Mouse (Mus musculus): ENCODE measurements around the gene Prkag2.

Gene Prkag2

DNA sequence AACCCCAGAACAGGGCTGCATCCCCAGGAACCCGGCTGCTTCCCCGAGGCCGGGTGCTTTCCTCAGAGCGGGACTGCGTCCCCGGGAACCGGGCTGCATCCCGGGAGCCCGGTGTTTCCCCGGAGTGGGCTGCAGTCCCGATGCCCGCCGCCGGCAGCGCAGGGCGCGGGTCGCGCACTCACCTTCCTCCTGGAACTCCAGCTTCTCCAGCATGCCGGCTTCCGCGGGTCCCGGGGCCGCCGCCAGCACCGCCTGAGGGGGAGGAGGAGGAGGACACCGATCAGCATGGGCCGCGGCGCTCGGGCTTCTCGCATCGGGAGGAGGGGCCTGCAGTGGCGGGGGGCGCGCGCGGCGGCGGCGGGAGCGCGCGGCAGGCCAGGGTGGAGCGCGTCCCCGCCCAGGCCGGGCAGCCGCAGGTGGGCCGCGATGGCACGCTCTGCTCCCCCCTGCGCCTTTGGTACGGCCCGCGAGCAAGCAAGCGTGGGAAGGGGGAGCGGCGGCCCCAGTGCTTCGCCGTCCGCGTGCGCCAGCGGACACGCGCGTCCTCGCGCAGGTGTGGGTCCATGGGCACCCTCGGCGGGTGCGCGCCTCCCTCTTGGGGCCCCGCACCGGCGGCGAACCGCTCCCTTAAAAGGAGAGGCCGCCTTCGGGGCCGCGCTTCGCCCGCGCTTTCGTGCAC lies 192.2 kb downstream of the Prkag2 start:
- peak; percentile 95 for DNase-seq

- DNase-seq, result no peak
Measured at GRCm38 (mm10) chr5:24907737-24908136, 192.7 kb downstream of the Prkag2 start.

GRCm38 (mm10) chr5:24906844-24907243 lies 193.6 kb downstream of the Prkag2 start:
- DNase-seq, result peak; percentile 41

- peak; percentile 77 for DNase-seq
Measured at GRCm38 (mm10) chr5:24904941-24905340, 195.5 kb downstream of the Prkag2 start.

DNA sequence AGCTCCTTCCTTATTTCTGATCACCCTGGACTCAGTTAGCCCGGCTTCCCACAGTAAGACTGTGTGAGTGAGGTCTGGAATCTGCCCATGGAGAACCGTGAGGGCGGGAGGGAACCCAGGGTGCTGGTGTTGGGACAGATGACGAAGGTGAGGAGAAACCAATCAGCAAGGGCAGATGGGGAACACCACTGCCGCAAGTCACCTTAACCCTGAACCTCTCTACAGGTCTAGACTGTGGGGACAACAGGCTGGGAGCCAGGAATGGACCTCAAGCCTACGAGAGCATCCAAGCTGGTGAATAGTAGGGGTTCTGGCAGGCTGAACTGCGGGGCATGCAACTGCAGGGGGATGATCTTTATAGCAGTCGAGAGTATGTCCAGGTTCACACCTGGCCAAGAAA lies 196.0 kb downstream of the Prkag2 start:
- peak; percentile 59 for DNase-seq

DNA sequence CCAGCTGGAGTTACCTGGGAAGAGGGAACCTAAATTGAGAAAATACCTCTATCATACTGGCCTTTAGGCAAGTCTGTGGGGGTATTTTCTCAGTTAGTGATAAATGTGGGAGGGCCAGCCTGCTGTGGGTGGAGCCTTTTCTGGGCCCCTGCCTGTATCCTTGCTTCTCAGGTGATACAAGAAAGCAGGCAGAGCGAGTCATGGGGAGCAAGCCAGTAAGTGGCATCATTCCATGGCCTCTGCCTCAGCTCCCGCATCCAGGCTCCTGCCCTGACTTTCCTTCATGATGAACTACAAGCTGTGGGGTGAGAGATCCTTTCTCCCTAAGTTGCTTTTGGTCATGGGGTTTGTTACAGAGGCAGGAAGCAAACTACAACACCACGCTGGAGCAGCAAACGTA lies 196.4 kb downstream of the Prkag2 start:
- peak; percentile 57 for DNase-seq

DNA sequence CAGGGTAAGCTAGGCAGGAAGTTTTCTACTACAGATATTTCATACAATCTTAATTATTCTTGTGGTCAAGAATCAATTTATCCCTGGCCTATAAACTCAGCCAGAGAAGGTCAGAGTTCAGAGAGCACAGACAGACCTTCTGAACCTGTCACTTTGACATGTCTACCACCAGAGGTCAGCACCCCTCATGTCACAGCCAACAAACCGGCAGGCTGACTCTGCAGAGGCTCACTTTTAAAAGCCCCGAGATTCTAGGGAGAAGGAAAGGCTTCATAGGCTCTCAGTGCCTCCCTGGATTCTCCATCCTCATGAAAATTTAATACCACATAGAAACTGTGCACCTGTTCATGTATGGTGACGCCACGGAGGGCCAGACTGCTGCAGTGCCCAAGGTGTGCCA lies 197.6 kb downstream of the Prkag2 start:
- DNase-seq, result peak; percentile 50

DNA sequence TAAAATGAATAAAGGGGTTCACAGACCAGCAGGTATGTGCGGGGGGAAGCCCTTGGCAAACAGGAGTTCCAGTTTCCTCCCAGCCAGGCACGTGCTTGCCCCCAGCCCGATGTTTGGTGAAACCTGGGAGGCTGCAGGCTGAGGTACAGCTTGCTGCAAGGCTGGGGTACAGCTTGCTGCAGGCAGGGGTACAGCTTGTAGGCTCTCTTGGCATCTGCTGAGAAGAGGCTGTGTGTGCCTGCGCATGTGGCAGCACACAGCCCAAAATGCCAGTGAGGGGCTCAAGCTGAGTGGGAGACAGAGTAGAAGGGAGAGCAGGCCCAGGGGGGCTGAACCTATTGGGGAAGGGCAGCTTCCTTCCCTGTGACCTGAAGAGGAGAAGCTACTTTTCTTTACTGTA lies 204.8 kb downstream of the Prkag2 start:
- DNase-seq, result no peak

GRCm38 (mm10) chr5:24894814-24895213 lies 205.6 kb downstream of the Prkag2 start:
- no peak for DNase-seq

DNA sequence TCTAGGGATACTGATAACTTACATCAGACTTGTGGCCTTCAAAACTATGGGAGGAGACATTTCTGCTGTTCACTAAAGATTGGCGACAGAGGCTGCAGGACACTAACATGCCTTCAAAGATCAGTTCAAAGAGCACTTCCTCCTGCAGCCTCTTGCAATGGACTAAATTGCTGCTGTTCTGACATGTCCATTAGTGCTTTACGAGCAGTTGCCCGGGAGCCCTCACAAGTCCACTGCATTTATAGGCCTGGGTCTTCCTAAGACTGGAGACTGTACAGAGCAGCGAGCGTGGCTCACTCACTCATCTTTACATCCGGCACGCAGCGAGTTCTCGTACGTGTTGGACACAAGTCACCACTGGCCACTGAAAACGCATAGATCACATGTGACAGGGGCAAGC lies 208.0 kb downstream of the Prkag2 start:
- DNase-seq, result no peak

- no peak for DNase-seq
Measured at GRCm38 (mm10) chr5:24889860-24890259, 210.6 kb downstream of the Prkag2 start.

DNA sequence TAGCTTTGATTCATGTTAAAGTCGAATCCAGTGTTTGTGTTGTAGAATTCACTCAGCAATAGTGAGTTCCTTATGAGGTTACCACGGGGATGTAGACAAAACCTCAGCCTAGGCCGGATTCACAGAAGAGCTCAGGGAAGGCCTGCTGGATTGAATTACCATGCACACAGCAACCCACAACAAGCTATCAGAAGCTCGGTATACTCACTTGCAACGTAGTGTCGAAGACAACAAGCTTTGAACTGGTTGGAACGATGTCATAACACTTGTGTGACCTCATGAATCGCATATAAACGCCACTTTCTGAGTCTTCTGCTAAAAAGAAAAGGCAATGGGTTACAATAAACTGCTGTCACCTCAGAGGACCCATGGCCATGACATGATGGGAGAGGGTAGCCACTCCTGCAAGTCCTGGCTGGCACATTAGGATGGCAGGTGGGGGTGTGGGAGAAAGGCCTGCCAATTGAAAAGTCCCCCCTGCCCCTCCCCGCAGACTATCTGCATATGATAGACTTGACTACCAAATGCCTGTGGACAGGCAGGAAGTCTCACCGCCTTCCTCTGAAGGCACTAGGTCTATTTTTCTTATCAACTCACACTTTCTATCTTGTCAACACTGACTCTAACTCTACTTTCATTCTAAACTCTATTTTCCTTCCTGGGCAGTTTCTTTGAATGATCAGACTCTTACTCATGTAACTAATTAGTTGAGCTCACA lies 211.4 kb downstream of the Prkag2 start:
- DNase-seq, result no peak

- DNase-seq, result no peak
Measured at GRCm38 (mm10) chr5:24887271-24887670, 213.2 kb downstream of the Prkag2 start.

GRCm38 (mm10) chr5:24878713-24879112 lies 221.7 kb downstream of the Prkag2 start:
- no peak for DNase-seq

GRCm38 (mm10) chr5:24877836-24878624 lies 222.4 kb downstream of the Prkag2 start:
- no peak for DNase-seq

DNA sequence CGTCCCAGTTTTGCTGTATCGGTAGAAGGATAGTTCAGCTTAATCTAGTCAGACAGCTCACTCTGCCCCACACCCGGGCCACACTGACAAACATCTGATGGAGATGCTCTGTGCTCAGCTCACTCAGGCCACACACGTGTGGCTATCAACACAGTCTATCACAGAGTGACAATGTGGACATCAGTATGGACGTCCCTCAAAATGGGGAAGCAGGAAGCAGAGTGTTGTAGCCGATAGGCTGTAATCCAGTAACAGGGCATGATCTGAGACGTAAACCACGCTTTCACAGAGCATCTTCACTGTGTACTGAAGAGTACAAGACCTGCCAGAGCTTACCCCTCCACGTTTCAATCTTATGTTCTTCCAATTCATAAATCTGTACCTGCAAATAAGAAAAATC lies 223.8 kb downstream of the Prkag2 start:
- no peak for DNase-seq

- DNase-seq, result peak; percentile 95
Measured at GRCm38 (mm10) chr5:24874111-24874510, 226.3 kb downstream of the Prkag2 start.

GRCm38 (mm10) chr5:24873221-24873620 lies 227.2 kb downstream of the Prkag2 start:
- no peak for DNase-seq

- no peak for DNase-seq
Measured at GRCm38 (mm10) chr5:24871276-24871675, 229.2 kb downstream of the Prkag2 start.

DNA sequence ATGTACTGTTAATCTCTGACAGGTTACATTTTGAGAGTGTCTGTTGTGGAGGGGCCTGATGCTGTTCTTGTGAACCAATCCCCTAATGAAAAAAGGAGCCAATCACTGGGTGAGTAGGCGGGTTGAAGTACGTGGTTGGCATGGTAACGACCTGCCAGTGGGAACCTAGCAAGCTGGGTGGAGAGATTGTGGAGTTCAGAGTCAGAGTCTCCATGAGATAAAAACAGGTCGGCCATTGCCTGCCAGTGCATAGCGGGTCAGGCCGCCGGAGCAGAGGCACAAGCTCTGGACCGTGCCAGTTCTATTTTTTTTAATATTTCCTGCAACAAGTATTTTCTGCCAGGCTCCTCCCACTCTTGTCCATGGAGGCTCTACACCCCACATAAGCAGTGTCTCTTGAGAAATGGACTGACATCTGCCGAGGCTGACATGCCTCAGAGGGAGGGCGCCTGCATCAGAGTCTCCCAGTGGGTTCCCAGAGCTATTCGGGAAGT lies 230.6 kb downstream of the Prkag2 start:
- no peak for DNase-seq

DNA sequence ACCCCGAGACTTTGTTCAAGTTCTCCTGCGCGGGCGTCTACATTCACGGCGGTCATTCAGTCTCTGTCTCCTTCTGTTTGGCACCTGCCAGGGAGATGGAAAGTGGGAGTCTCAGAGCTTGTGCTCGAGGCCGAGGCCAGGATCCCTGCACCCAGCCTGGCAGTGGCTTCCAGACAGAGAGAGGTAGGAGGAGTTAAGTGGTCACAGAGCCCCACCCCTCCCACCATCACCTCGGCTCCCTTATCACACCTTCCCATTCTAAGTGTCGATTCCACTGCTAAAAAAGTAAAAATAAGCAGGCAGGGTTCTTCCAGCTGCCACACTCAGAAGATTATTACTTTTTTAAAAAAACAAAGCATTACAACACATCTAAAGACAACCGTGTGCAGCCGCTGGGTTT lies 236.6 kb downstream of the Prkag2 start:
- no peak for DNase-seq

- no peak for DNase-seq
Measured at GRCm38 (mm10) chr5:24861449-24861930, 239.0 kb downstream of the Prkag2 start.
